Mouse (Mus musculus) midbrain, embryonic 16.5 days (tissue): ENCODE results near the gene C1qtnf4. TPM values are rescaled to one million over a fixed set of nuclear protein-coding genes. Genes with fewer than 3 reads are reported as not detected.
"Not testable (repeated sequence)": the region's sequence is repeated elsewhere in the genome, so short reads cannot be mapped to it uniquely, and the experiment has no call there.

Experiments used
- ATAC-seq: fragments of 200-750 bp; cut with Nextera tagmentation; 2 replicates; pipeline ENCODE4 v1.8.0; 2017; ENCODE audit warnings: moderate TSS enrichment
- H3K27ac ChIP-seq: fragments of 300-500 bp; sonication (generic); 2 replicates; pipeline ENCODE4 v1.5.1; 2014; ENCODE audit warnings: mild to moderate bottlenecking, low read length, mixed read lengths
- H3K27me3 ChIP-seq: fragments of 300-500 bp; sonication (generic); 2 replicates; pipeline ENCODE4 v1.6.1; 2014; ENCODE audit warnings: low read depth, low read length, mixed read lengths; ENCODE audit not compliant: control insufficient read depth, insufficient read depth
- H3K36me3 ChIP-seq: fragments of 300-500 bp; sonication (generic); 2 replicates; pipeline ENCODE4 v1.6.1; 2014; ENCODE audit warnings: mild to moderate bottlenecking, low read length, moderate library complexity, mixed read lengths; ENCODE audit not compliant: control insufficient read depth, insufficient read depth
- H3K4me1 ChIP-seq: fragments of 300-500 bp; sonication (generic); 2 replicates; pipeline ENCODE4 v1.6.1; 2014; ENCODE audit warnings: mild to moderate bottlenecking, low read length, mixed read lengths; ENCODE audit not compliant: control insufficient read depth, insufficient read depth
- H3K4me2 ChIP-seq: fragments of 300-500 bp; sonication (generic); 2 replicates; pipeline ENCODE4 v1.6.1; 2014; ENCODE audit warnings: mild to moderate bottlenecking, low read length, mixed read lengths
- H3K4me3 ChIP-seq: fragments of 300-500 bp; sonication (generic); 2 replicates; pipeline ENCODE4 v1.5.1; 2014; ENCODE audit warnings: low read depth, mild to moderate bottlenecking, low read length, moderate library complexity, mixed read lengths
- H3K9ac ChIP-seq: fragments of 300-500 bp; sonication (generic); 2 replicates; pipeline ENCODE4 v1.6.1; 2014; ENCODE audit warnings: low read depth, low read length, mixed read lengths
- H3K9me3 ChIP-seq: fragments of 300-500 bp; sonication (generic); replicated peaks from 2 replicates; pipeline ENCODE4 v1.6.1; 2014; ENCODE audit warnings: mild to moderate bottlenecking, low read length, mixed read lengths; ENCODE audit not compliant: control insufficient read depth, poor library complexity, severe bottlenecking
- WGBS: fragments of 180-500 bp; shearing (Covaris S2); extraction: QIAGEN DNeasy Blood & Tissue Kit; methylation state at CpG from one replicate; pipeline ENCODE4 v1.1.7; 2014; 5-methylcytosine and 5-hydroxymethylcytosine counted together
- polyA plus RNA-seq: library from polyadenylated mRNA; unstranded; fragments of >200 nt; fragmentation: Nextera tagmentation; extraction: Ambion mirVana; gene quantifications from 2 replicates; pipeline ENCODE4 v1.2.1, GENCODE M21; 2015

The C1qtnf4 gene
- polyA plus RNA-seq, 1 experiment from 2014 or later, result 42.6 TPM

DNA sequence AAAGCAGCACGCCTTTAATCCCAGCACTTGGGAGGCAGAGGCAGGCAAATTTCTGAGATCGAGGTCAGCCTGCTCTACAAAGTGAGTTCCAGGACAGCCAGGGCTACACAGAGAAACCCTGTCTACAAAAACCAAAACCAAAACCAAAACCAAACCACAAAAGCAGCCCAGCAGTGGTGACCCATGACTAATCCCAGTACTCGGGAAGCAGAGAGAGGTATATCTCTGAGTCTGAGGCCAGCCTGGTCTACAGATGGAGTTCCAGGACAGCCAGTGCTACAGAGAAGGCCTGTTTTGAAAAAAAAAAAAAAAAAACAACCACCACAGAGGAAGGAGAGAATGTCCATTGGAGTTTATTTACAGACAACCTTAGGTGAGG is 8.6 kb downstream of the C1qtnf4 start:
- 92% methylated on average over 3 of the region's 3 CpGs for WGBS
- H3K27ac ChIP-seq, H3K9ac ChIP-seq, H3K36me3 ChIP-seq, H3K4me1 ChIP-seq, H3K9me3 ChIP-seq, H3K27me3 ChIP-seq, H3K4me3 ChIP-seq, ATAC-seq, H3K4me2 ChIP-seq: not testable (repeated sequence)

DNA sequence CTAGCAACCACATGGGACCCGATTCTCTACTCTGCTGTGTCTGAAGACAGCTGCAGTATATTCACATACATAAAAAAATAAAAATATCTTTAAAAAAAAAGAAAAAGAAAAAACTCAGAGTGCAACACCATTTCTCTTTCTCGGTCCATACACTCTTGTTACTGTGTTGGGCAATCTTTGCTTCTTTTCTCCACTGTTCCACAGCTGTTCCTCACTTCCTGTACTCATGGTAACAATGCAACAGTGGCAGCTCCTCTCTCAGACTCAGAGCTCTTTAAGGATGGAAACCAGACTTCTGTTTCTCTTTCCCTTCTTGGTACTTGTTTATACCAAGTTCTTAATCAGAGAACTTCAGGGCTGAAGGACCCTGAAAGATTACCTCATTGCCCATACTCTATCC is 17.7 kb downstream of the C1qtnf4 start:
- WGBS, result 86% methylated on average over 2 of the region's 2 CpGs
- Histone ChIP-seq H3K9ac (peak overlapping the region; percentile 99), H3K4me1 (peaks cover 29% of the 10 kb centered on the region), H3K36me3 (peaks cover 14% of the 10 kb centered on the region), H3K27me3 (no peaks in the 10 kb centered on the region), H3K4me3 (peak overlapping the region; percentile 92), H3K9me3 (no peaks in the 10 kb centered on the region), H3K4me2 (peak overlapping the region; percentile 70), H3K27ac (no peak overlapping the region; the same call in 1 of the 2 replicates)
- ATAC-seq, result no peak

DNA sequence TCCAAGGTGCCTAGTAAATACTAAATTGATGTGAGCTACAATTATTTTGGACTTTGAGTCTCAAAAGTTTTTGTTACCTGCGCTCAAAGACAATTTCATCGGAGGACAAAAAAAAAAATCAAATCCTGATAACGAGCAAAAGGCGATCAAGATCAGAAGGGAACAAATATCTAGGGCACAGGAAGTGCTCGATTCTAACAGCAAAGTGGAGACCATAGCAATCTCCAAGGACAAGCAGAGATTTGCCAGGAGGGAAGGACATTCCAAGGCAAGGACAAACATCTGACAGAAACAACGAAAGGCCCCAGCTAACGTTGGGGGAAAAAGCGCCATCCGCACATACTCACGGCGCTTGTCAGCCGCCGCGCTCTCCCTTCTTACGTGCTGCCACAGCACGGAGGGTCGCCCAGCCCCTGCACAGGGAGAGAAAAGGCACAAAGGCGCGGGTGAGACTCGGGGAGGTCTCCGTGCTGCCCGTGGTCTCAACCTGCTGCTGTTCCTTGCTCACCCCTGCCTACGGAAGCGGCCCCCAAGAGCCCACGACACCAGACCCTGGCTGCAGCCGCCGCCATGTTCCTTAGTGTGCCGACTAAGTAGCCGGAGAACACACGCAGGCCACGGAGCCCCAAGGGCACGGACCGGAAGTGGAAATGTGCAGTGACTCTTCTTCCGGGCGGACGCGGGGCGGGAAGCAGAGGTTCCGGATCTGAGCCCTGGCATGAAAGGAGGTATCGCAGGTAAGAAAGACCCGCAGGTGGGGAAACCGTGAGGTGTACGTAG is 18.6 kb downstream of the C1qtnf4 start, which contains the start of the genes Kbtbd4 and Ndufs3:
Gene Kbtbd4, plus strand, starts transcription at position 665 of the 780 bp plus-strand sequence.
Gene Ndufs3, minus strand, starts transcription at position 752 of the 780 bp plus-strand sequence.
- Histone ChIP-seq H3K27me3 (no peaks in the 10 kb centered on the region), H3K4me3 (peak within 1 kb of the TSS; percentile 92), H3K36me3 (peaks cover 18% of the 10 kb centered on the region), H3K4me2 (peak within 1 kb of the TSS; percentile 83), H3K9me3 (no peaks in the 10 kb centered on the region), H3K4me1 (peaks cover 29% of the 10 kb centered on the region), H3K27ac (peak within 1 kb of the TSS; percentile 96), H3K9ac (peak within 1 kb of the TSS; percentile 99)
- ATAC-seq, result peak; percentile 94
- under 1% methylated on average over 41 of the region's 43 CpGs for WGBS

DNA sequence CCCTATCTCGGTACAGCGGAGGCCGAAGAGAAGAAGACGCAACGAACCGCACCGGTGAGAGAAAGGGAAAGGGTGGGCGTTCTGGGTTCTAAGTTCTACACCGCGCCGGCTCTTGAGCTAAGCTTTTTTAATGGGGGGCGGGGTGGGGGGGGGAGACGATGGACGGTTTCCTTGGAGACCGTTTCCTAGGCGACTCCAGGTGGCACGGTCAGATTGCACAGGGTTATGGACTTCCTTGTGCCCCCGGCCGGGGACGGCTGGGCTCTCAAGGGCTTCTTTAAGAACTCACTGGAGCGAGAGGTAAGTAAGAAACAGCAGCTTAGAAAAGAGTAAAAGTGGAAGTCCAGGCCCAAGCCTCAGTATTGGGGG is 19.2 kb downstream of the C1qtnf4 start:
- H3K4me3 ChIP-seq, result peak overlapping the region; percentile 92
- WGBS, result under 1% methylated on average over 21 of the region's 21 CpGs
- peak overlapping the region; percentile 99 for H3K9ac ChIP-seq
- peaks cover 29% of the 10 kb centered on the region for H3K4me1 ChIP-seq
- ATAC-seq, result peak; percentile 65
- H3K27me3 ChIP-seq, result no peaks in the 10 kb centered on the region
- H3K36me3 ChIP-seq, result peaks cover 24% of the 10 kb centered on the region
- no peaks in the 10 kb centered on the region for H3K9me3 ChIP-seq
- peak overlapping the region; percentile 96 for H3K27ac ChIP-seq
- H3K4me2 ChIP-seq, result peak overlapping the region; percentile 83

DNA sequence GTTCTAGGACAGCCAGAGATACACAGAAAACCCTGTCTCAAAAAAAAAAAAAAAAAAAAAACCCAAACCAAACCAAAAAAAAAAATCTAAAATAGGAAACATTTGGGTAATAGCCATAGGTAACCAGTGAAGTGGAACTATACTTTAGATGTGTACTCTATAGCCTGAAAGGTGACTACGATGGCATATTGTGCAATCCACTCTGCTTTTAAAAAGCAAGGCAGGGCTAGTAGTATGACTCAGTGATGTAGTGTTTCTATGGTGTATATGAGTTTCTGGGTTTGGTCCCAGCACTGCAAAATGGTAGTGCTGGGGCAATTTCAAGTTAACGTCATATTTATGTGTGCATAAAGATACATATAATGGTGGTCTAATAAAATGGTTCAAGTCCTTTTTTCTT is 21.1 kb downstream of the C1qtnf4 start:
- 100% methylated on average over 2 of the region's 2 CpGs for WGBS
- ATAC-seq, result no peak
- Histone ChIP-seq H3K36me3 (peaks cover 34% of the 10 kb centered on the region), H3K9ac (no peak overlapping the region), H3K27me3 (no peaks in the 10 kb centered on the region), H3K4me1 (peaks cover 29% of the 10 kb centered on the region), H3K9me3 (no peaks in the 10 kb centered on the region), H3K4me3 (no peak overlapping the region), H3K4me2 (no peak overlapping the region), H3K27ac (no peak overlapping the region)

DNA sequence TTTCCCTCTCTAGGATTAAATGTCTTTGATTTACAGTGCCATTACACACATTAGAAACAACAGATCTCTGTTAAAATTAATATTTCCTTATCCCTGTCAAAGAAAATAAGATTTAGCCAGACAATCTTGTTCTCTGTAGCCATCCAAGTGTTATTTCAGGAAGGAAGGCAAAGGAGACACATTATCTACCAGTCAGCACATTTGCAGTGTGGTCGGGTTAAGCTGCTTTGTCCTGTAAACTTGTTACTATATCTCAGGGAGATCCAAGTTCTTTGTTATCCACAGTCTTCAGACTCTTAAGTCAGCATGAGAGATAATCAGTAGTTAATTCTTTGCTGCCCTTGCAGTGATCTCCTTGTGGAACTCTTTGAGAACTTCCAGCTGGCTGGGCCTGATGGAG is 25.2 kb downstream of the C1qtnf4 start:
- no peak overlapping the region for H3K4me2 ChIP-seq
- H3K4me1 ChIP-seq, result peaks cover 21% of the 10 kb centered on the region
- no peaks in the 10 kb centered on the region for H3K27me3 ChIP-seq
- ATAC-seq, result no peak
- H3K9ac ChIP-seq, result no peak overlapping the region
- 78% methylated on average over 1 of the region's 1 CpGs for WGBS
- H3K27ac ChIP-seq, result no peak overlapping the region
- H3K9me3 ChIP-seq, result no peaks in the 10 kb centered on the region
- no peak overlapping the region for H3K4me3 ChIP-seq
- H3K36me3 ChIP-seq, result peaks cover 33% of the 10 kb centered on the region

DNA sequence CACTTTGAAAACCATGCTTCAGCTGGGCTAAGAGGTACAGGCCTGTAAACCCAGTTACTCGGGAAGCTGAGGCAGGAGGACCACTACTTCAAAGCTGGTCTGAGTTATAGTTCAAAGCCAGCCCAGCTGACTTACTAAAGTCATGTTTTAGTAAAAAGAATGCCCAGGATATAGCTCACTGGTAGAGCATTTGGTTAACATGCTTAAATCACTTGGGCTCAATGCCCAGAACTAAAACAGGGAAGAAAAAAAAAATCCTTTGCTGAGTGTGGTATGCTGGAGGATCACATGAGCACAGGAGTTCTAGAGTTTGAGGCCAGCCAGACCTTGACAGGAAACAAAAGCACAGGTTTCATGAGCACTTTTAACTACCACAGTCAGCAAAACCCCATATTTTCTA is 26.0 kb downstream of the C1qtnf4 start:
- Histone ChIP-seq H3K9me3 (no peaks in the 10 kb centered on the region), H3K27me3 (no peaks in the 10 kb centered on the region), H3K4me3 (no peak overlapping the region), H3K4me1 (peaks cover 22% of the 10 kb centered on the region), H3K36me3 (peaks cover 29% of the 10 kb centered on the region), H3K4me2 (no peak overlapping the region), H3K9ac (no peak overlapping the region), H3K27ac (no peak overlapping the region)
- 88% methylated on average over 1 of the region's 1 CpGs for WGBS
- ATAC-seq, result no peak

DNA sequence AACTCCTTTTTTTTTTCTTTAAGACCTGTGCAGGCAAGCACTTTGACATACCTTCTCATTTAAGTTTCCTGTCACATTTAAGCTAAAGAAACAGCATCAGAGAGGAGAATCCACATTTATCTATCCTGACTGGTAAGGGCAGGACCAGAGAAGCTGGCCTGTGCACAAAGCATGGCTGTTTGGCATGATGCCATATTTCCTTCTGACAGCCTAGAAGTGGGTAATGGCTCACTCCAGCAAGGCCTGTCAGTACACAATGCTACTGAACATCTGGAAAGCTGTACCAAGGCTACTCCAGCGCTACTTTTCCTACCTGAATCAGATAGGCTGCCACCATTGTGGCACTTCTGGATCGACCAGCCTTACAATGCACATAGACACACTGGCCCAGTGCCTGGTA is 28.0 kb downstream of the C1qtnf4 start:
- ATAC-seq, result no peak
- Histone ChIP-seq H3K9me3 (no peaks in the 10 kb centered on the region), H3K9ac (no peak overlapping the region), H3K4me3 (no peak overlapping the region), H3K4me1 (peaks cover 22% of the 10 kb centered on the region), H3K36me3 (peaks cover 25% of the 10 kb centered on the region), H3K4me2 (no peak overlapping the region), H3K27me3 (no peaks in the 10 kb centered on the region), H3K27ac (no peak overlapping the region)
- 76% methylated on average over 2 of the region's 2 CpGs for WGBS

DNA sequence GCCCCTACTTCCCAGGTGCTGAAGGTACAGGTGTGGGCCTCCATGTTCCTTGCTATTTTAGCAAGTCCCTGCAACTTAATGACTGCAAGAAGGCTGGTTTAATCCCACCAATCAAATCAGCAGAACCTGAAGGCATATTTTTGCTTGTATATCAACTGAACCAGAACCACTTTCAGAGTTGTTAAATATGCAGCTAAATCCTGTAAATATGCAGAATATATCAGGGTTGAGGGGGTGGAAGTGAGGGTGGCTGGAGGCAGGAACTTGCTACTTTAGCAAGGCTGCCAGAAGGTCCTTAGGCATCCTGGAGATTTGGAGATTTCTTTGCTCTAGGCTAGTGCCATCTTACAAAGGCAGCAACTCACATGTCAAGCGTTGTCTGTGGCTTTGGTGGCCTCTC is 29.9 kb downstream of the C1qtnf4 start:
- Histone ChIP-seq H3K36me3 (peaks cover 10% of the 10 kb centered on the region), H3K9me3 (no peaks in the 10 kb centered on the region), H3K27me3 (no peaks in the 10 kb centered on the region), H3K27ac (no peak overlapping the region), H3K4me1 (peaks cover 22% of the 10 kb centered on the region), H3K9ac (peak overlapping the region; percentile 35; the same call in 1 of the 2 replicates), H3K4me3 (no peak overlapping the region), H3K4me2 (peak overlapping the region; percentile 92; the same call in 1 of the 2 replicates)
- ATAC-seq, result no peak
- WGBS, result 76% methylated on average over 1 of the region's 1 CpGs
